Mouse (Mus musculus) gonadal fat pad, adult 2 months (tissue): ENCODE measurements around the gene Lingo2. TPM values are rescaled to one million over a fixed set of nuclear protein-coding genes. Genes with fewer than 3 reads are reported as not detected.
"Not testable (repeated sequence)": the region's sequence is repeated elsewhere in the genome, so short reads cannot be mapped to it uniquely, and the experiment has no call there.

Experiments used
- DNase-seq: peaks from one replicate; pipeline ENCODE4 v3.0.0-alpha.2; 2012; ENCODE audit warnings: low read depth
- polyA plus RNA-seq: library from polyadenylated mRNA; depleted of rRNA; stranded (reverse); fragments of >200 nt; gene quantifications from 2 replicates; pipeline ENCODE4 v1.2.3, GENCODE M21; 2012

Lingo2 gene
- polyA plus RNA-seq, 1 experiment = not detected

- no peak for DNase-seq
Observed at GRCm38 (mm10) chr4:36081095-36081852, 870.3 kb downstream of the Lingo2 start.

DNA sequence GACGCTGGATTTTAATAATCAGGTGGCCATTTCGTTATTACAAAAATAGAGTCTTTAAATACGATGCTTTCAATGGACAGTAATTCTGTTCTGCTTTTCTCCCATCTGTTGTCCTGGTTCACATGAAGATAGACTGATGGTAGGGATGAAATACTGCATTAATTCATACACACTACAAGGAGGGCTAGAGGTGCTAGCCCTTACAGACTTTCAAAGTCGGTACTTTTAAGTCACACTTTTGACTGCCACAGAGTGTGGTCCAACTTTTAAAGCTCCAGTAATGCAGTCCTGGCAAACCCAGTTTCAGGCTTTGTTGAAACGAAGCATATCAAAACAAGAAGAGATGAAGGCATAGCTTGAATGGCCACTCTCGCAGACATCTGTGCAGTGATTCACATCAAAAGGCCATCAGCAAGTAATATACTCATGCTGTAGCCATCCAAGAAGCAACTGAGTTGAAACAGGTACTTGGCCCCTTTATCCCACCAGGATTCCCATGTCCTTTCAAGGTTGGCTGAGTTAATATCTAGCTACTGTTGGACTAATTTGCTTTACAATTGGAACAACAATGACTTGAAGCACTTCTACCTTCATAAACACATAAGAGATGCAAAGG lies 872.5 kb downstream of the Lingo2 start:
- DNase-seq = no peak

DNA sequence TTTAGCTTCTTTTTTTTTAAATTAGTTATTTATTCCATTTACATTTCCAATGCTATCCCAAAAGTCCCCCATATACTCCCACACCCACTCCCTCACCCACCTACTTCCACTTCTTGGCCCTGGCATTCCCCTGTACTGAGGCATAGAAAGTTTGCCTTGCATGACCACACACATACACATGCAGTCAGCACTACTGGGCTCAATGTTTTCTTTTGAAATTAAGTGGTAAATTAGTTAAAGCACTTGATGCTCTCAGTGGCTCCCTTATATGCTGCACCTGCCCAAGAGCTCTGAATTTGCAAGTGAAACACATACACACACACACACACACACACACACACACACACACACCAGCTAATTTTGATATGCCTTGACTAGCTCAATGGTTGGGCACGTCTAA lies 886.8 kb downstream of the Lingo2 start:
- not testable (repeated sequence) for DNase-seq

DNA sequence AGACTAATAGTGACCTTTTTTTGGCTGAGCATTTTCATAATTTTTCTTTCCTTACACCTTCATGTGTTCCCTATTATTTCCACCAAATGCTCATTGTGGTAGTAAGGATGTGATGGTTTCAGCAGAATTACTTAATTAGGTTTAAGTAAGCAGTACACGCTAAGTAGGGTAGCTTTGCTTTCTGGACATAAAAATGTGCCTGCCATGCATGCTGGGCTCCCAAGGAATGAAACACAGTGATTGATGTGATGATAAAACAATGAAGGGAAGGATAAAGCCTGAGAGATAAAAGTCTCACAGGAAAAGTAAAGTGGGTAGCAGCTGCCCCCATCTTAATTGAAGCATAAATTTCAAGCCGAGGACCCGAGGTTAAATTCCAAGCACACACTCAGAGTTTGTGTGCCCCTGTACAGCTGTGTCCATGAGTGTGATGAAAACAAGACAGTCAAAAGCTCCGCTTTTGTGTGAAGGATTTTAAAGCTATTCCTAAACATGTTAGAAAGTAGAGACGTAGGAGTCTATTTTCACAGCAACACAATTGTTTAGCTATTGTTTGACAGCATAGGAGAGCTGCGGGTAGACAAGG lies 898.7 kb downstream of the Lingo2 start:
- DNase-seq = no peak

GRCm38 (mm10) chr4:36040361-36040760 lies 911.2 kb downstream of the Lingo2 start:
- no peak for DNase-seq

DNA sequence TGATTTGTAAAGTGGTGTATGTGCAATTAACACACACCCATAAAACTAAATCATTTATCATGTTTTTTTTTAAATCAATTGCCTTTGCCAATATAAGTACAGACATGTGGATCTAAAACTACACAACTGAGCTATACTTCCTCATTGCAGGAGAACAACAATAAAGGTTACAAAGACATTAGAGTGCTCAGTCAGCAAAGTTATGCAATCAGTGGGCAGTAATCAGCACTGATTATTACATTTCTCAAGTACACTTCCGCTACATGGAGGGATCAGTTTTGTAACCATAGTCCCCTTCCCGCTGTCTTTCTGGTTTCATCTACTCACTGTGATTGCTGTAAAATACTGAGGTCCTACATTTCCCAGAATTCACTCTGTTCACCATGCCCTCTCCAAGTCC lies 912.8 kb downstream of the Lingo2 start:
- DNase-seq = no peak

DNA sequence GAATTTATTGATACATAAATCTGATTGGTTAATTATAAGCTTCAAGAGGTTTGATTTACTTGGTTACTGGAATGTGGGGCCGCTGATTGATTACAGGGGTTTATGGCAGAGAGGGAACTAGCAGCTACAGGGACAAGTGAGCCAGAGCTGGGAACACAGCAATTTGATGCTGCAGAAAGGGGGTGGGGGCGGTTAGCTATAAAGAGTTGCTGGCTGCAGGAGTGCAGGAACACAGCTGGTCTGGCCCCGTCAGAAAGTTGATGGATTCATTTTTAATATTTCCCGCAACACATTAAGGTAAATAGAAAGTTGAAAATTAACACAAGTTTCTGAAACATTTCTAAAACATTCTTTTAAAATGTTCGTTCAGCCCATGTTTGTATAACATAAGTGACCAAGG lies 919.5 kb downstream of the Lingo2 start:
- no peak for DNase-seq

DNA sequence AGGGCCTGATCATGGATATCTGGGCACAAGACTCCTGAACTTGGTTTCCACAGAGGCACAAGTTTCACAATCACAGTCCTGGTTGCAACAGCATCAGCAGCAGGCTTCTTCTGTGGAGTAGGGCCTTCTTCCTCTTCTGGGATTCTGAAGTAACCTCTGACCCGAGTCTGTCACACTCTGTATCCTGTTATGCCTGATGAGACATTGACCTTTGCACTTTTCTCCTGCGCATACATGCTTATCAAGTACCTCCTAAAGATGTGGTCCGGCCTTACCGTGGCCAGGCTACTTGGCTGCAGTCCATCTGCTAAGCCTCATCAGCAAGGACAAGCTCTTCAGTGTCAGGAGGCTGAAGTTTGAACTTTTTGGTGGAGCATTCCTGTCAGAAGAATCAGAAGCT lies 937.4 kb downstream of the Lingo2 start:
- no peak for DNase-seq

DNA sequence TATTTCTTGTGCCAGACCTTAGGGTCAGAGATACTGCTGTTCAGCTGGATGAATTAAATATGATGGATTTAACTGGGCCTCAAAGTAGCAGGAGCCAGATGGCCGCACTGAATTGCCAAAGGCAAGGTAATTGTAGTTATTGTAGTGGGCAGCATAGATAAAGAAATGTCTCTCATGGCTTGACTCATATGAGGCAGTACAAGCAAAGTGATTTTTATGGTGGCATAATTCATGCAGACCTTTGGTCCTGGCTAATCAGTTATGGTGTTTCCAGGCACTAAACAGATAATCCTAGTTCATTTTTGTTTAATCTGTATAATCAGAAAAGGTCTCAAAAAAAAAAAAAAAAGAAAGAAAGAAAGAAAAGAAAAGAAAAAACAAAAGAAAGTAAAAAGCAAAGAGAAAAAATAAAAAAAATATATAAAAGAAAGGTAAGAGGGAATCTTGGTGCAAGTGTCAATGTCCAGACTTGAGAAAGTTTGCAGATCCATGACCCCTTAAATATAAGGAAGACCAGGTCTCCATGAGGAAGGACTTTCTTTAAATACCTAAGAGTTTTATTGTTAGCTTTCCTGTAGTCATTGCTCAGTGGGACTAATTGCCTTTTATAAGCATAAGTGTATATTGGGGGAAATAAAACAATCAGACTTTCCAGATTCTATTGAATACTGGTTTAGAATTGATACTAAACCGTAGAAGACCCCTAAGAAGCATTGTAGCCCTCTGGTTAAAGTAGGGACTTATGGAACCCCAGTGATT lies 959.4 kb downstream of the Lingo2 start:
- no peak for DNase-seq

DNA sequence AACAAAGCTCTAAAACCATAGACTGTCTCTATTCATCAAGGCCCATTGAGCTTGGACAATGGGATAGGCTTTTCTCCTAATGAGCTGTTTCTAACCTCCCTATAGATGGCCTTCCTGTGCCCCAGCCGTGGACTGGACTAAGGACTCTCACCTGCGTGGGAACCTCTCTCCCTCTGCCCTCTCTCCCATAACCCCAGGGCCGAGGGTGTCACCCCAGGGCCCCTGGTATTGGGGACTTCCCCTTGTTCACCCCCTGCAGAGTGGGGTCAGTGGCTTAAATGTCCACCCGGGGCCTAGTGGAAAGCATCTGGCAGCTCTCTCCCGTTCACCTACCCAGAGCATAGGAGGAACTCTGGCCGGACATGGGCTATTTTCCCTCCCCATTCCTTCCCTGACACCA lies 965.5 kb downstream of the Lingo2 start:
- no peak for DNase-seq

GRCm38 (mm10) chr4:35963532-35963931 lies 988.0 kb downstream of the Lingo2 start:
- no peak for DNase-seq

- no peak for DNase-seq
Observed at GRCm38 (mm10) chr4:35951894-35952293, 999.7 kb downstream of the Lingo2 start.

DNA sequence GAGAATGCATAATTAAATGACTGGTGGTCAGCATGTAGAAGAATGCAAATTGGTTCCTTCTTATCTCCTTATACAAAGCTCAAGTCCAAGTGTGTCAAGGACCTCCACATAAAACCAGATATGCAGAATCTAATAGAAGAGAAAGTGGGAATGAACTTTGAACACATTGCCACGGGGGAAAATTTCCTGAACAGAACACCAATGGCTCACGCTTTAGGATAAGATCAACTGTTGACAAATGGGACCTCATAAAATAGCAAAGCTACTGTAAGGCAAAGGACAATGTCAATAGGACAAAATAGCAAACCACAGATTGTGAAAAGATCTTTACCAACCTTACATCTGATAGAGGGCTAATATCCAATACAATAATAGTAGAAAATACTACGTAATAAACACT lies 1000.3 kb downstream of the Lingo2 start:
- no peak for DNase-seq

DNA sequence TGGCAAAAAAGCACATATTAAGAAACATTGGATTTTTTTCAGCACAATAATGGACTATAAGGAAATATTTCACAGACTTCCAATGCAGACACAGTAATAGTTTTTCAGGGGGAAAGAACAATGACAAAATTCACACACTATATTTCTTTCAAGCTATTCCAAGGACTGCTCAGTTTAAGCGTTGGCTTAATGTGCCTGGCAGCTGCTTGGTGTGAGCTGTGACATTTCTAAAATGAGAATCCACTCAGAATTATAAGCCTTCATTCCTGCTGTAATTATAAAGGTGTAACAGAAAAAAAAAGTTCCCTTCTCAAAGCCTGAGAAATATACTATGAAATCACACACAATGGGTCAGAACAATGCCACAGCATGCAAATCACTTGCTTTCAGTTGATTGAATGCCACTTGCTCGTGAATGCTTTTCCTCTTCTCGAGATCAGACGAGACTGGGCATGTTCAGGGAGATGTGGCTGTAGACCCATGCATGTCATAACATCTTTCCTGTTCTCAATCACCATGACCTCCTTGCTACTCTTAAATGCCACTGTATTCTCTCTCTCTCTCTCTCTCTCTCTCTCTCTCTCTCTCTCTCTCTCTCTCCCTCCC lies 1017.4 kb downstream of the Lingo2 start:
- DNase-seq = no peak

GRCm38 (mm10) chr4:35927722-35928121 lies 1023.8 kb downstream of the Lingo2 start:
- DNase-seq = no peak

DNA sequence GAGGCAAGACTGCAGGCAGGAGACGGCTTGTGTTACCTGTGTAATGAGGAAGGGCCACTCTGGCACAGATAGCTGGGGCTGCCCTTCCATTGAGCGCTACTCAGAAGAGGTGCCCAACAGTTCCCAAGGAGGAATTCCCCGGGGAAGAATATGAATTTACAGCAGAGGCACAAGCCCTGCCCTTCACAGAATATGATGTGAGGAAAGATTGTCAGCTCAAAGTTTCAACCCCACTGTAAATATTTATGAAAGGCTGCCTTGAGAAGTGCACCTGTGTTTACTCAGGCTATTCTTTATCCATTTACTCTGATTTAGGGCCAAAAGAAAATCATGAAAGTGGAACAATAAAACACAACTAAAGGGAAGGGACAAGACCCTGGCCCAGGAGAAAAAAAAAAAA lies 1034.1 kb downstream of the Lingo2 start:
- no peak for DNase-seq

GRCm38 (mm10) chr4:35897769-35898564 lies 1053.6 kb downstream of the Lingo2 start:
- DNase-seq = no peak

GRCm38 (mm10) chr4:35885591-35886542 lies 1065.7 kb downstream of the Lingo2 start:
- DNase-seq = no peak

DNA sequence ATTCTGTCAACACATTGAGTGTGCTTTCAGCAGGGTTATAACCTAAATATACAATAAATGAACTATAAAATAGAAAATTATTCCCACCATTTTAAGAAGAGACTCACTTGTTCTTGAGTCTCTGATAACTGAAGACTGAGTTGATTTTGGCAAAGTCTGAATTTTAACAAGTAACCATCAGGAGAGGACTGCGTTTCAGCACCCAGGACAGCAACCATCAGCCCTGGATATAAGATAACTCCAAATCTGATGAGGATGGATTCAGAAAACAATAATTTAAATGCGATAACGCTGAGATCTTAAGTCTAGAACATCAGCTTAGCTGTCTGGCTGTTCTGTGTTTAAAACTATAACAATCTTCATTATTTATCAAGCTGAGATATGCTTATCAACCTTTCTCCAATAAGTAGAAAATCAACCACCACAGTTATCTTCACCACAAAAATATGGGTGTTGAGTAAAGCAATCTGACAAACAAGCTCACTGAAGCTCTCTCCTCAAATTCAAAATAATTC lies 1066.5 kb downstream of the Lingo2 start:
- no peak for DNase-seq

DNA sequence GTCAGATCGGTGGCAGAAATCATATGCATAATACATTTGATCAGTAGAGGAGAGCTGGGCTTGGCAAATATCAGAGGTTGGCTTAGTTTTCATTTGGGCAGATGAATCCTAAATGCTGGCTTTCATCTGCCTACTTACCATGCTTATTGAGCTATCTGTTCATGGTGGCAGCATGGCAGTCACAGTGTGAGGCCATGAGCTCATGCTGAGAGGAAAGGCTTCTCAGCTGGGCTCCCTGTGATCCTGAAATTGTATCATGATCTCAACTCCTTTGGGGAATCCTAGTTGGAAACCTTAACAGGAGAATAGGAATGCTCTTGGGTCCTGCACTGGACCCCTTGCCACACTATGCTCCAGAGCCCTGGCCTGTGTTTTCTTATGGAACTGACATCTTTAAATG lies 1105.0 kb downstream of the Lingo2 start:
- no peak for DNase-seq
